Mouse (Mus musculus) frontal cortex, postnatal 25 days (tissue): ENCODE data around the gene Aaed1.

ENCODE experiments used
- DNase-seq, 2 experiments: peaks; one replicate each; pipeline ENCODE4 v3.0.0; 2022; ENCODE audit warnings: low spot score in 2 of 2

Gene Aaed1

DNA sequence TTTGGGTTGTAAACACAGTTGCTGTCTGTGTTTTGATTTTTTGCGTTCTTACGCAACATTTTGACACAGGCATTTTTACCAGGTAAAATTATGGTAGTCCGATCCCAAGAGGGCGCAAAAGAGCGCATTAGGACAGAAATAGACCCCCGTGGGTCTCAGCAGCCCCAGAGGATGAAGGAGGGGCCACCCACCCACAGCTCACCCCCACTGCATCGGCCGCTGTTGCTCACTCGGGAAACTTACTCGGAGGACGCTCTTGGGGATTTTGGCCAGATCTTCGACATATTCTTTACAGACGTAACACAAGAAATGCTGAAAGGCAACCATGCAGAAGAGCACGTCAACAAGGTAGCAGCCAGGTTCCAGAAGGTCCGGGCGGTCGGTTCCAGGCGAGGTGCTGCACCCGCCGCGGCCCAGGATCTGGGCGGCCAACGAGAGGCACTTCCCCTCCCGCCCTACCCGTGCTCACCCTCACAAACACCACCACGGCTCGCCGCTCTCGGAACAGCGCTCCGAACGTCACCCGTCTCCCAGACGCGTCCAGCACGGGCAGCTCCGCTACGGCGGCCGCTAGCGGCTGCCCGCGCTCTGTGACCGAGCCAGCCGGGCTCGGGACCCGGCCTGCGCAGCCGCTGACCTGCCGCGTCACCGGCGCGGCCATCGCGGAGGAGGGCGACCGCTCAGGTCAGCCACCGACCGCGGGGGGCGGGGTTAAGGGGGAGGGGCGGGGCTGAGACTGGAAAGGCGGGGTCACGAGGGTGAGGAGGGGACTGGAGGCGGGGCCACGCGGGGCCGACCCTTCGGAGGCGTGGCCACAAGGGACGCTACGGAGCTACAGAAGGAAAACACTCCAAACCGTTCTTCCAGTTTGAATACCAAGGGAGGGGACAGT is at the start of gene Aaed1:
TSS of gene Aaed1 (minus strand) at position 687 of the 892 bp plus-strand sequence.
- peak; percentile 82 to 85 for DNase-seq

DNA sequence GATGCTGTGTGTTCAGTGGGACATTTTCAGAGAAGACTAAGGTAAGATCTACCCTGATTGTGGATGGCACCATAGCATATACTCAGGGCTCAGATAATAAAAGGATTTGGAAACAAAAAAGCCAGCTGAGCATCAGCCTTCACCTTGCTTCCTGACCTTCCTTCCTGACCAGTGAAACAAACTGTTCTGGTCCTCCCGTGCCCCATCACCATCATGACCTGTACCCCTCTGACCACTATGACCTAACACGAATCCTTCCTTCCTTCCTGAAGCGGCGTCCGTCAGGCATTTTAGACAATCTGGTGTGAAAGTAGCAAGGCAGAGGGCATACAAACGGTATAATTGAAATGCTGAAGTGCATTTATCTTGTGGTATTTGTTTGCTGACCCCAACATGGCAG is 49.6 kb upstream of the Aaed1 start:
- DNase-seq = no peak

GRCm38 (mm10) chr13:64361020-64361419 is 48.5 kb upstream of the Aaed1 start:
- no peak for DNase-seq

- no peak for DNase-seq
Observed at GRCm38 (mm10) chr13:64359702-64360101, 47.2 kb upstream of the Aaed1 start.

DNA sequence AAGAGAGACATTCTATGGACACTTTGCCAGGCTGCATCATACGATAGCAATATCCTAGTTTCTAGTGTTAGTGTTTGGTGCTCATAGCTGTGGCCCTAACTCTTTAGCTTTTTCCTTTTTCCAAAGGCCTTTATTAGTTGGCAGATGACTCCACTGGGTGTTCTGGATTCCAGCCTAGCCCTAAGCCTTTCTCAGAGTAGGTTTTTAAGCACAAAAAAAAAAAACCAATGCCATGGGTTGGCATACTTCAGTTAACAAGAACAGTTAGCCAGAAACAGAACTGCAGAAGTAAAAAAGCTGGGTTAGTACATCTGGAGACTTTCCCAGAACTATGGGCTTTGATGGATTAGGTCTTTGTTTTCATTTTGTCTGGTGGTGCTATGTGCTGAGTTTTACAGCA is 46.0 kb upstream of the Aaed1 start:
- DNase-seq = no peak

DNA sequence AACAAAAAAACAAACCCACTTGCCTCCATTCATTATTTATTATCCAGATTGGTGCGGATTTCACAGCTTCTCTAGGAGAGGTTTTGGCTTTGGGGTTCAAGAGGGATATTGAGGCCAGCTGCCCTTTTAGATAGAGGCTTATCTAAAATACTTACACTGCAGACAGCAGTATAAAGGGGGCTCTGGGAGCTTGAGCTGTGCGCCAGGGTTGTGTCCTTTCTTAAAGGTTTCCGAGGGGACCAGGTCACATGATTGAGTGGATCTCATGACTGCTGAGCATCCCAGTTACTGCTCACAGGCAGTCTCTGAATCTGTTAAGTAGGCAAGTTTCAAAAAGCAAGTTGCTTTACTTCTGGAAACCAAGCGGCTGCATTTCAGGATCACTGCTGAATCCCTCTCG is 44.9 kb upstream of the Aaed1 start:
- DNase-seq = no peak

DNA sequence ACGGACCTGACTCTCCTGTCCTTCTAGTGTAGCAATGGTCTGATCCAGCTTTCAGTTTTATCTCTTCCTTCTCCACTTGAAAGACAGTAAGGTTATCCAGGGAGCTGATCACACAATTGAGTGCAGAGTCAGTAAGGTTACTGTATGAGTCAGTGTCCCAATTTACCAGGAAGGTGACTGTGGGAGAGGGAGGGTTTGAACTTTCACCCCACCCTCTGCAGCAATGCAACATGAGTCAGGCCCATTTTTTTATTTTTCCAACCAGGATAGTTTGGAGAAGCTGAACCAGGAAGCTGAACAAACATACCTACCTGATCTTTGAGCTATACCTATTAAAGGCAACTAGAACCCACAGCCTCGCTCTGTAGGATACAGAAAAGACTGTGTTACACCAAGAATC is 37.0 kb upstream of the Aaed1 start:
- DNase-seq = no peak

GRCm38 (mm10) chr13:64344082-64344501 is 31.6 kb upstream of the Aaed1 start:
- peak; percentile 15 to 19 for DNase-seq

DNA sequence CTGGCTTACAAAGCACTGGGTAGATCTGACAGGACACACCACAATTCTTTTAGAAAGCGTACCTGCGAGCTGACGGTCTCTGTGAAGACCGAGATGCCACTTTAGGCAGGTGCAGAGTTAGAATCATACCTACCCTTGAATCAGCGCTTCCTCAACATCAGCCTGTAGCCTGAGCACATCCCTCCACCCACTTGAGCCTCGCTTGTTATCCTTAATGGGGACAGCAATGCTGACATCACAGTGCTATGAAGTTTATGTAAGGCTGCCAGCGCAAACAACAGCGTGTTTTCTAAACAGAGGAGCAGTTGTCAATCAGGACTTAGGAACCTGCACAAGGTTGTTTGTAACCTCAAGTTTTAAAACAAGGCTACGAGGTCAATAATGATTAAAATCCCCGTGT is 31.1 kb upstream of the Aaed1 start:
- DNase-seq = peak; percentile 12 to 13

- DNase-seq = no peak
Observed at GRCm38 (mm10) chr13:64335546-64336132, 23.1 kb upstream of the Aaed1 start.

DNA sequence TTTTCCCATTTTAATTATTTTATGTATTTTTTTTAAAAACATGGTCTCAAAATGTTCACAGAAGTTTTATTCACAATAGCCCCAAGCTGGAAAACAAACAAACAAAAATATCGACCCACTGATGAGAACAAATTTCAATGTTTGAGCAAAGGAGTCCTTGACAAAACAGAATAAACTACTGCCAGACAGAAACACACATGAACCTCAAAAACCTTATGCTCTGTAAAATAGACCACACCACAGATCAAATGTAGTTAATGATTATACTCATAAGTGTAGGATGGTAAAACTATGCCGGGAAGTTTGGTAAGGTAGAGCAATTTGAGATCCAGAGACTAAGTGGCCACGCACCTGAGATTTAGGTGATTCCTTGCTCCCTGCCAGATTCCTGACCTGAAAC is 20.6 kb upstream of the Aaed1 start:
- DNase-seq = no peak

DNA sequence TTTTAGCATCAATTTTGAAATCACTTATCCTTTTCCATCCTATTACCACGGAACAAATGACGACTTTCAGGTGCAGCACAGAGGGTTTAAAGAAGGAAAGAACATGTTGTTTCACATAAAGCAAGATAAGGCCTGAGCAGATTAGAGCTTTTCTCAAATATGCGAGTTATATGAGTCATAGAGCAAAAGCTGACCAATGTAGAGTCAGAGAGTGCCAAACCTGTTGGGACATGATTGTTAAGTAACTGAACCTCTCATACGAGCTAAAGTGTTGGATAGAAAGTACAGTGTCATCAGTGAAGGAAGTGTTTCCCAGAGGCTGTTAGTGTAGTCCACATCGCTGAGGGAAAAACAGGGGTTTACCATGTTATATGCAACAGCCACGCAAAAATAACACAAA is 19.8 kb upstream of the Aaed1 start:
- DNase-seq = no peak

DNA sequence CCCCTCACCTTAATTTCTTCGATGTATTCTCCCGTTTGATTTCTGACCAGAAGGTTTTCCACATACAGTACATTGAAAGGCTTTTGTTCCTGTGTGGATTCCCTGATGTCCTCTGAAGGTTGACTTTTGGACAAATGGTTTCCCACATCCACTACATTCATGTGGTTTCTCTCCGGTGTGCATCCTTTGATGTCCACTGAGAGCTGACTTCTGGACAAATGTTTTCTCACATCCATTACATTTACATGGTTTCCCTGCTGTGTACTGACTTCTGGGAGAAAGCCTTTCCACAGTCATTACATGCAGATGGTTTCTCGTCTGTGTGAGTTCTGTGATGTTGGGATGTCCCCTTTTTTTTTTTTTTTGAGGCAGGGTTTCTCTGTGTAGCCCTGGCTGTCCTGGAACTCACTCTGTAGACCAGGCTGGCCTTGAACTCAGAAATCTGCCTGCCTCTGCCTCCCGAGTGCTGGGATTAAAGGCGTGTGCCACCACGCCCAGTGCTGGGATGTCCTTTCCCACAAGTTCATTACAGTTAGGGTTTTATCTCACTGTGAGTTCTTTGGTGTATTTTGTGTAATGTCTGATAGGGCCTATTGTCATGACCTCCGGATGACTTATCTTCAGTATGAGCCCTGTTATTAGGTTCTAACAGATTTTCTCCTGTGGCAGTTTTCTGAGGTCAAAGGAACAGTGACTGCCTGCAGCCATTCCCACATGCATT is 10.2 kb upstream of the Aaed1 start:
- DNase-seq = no peak

DNA sequence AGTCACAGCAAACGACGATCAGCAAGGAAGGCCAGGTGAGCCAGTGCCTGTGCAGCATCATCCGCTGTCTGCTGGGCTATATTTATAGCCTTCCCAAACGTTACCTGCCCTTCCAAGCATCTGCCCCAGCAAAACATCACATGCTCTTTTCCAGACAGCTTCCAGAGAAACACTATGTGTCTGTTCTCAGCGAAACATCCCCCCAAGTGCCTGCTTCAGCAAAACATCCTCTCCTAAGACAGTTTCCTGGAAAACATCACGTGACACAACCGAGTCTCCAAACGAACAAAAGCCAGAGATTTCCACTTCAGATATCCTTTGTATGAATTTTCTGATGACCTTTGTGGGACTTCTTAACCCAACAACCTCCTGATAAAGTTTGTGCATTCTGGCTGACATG is 7.8 kb upstream of the Aaed1 start:
- no peak for DNase-seq

GRCm38 (mm10) chr13:64319782-64320181 is 7.3 kb upstream of the Aaed1 start:
- no peak for DNase-seq

DNA sequence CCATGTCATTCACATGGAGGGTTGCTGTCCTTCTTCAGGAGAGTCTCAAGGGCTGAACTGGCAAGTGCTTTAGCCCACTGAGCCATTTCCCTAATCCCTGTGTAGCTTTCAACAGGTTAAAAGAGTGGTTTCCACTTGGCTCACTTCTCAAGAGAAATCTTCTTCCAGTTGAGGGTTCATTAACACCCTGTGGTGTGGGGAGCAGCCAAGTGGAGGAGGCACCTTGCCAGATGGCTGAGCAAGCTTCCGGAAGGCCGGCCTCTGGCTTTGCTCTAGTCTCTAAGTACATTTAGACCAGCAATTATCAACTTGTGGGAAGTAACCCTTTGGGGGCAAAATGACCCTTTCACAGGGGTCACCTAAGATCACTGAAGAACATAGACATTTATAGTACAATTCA is 5.8 kb upstream of the Aaed1 start:
- no peak for DNase-seq

- no peak for DNase-seq
Observed at GRCm38 (mm10) chr13:64315483-64316050, 3.1 kb upstream of the Aaed1 start.

- DNase-seq = no peak
Observed at GRCm38 (mm10) chr13:64314041-64314440, 1.5 kb upstream of the Aaed1 start.

DNA sequence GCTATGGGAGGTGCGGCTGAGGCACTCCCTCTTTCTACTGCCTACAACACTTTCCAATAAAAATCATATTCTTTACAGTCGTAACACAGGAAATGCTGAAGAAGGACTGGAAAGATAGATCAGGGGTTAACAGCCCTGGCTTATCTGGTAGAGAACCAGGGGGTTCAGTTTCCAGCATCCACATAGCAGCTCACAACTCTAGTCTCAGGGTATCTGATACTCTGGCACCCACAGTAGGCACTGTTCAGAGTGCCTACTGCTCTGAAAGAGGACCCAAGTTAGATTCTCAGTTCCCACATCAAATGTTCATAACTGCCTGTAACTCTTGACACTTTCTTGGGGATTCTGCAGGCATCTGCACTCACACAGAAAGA is 393 bp upstream of the Aaed1 start:
- DNase-seq = no peak

- DNase-seq = no peak
Observed at GRCm38 (mm10) chr13:64311266-64311665, 1.2 kb downstream of the Aaed1 start.

GRCm38 (mm10) chr13:64310585-64310984 is 1.9 kb downstream of the Aaed1 start:
- no peak for DNase-seq

DNA sequence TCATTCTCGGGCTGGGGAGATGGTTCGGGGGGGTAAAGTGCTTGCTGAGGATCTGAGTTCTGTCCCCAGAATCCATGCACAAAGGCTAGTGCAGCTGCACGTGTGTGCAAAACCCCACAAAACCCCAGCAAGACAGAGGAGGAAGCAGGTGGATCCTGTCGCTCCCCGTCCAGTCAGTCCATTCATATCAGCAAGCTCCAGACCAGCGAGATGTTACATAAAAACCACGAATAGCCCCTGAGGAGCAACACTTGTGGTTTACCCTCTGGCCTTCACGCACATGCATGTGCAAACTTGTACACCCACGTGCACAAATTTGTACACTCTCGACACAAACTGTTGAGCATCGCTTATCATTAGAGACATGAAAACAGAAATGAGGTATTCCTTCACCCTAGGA is 2.7 kb downstream of the Aaed1 start:
- DNase-seq = no peak
